Mouse (Mus musculus): Measurements from ENCODE around the gene Prim1. TPM values are rescaled to one million over a fixed set of nuclear protein-coding genes. Genes with fewer than 3 reads are reported as not detected.

The Prim1 gene
- polyA plus RNA-seq, 1 experiment, result 27.8 TPM

- Histone ChIP-seq H3K4me3 (ENCODE audit: insufficient read depth, poor library complexity, severe bottlenecking) (no peak overlapping the region), H3K79me2 (ENCODE audit: control insufficient read depth, insufficient read depth) (peaks cover 6% of the 10 kb centered on the region), H3K79me3 (ENCODE audit: low read depth) (peaks cover 2% of the 10 kb centered on the region), H3K27me3 (ENCODE audit: control insufficient read depth, insufficient read depth, insufficient read length) (no peaks in the 10 kb centered on the region), H3ac (ENCODE audit: control insufficient read depth, insufficient read length, low read depth) (no peak overlapping the region), H3K36me3 (ENCODE audit: control insufficient read depth, insufficient read depth) (peaks cover 36% of the 10 kb centered on the region)
- TF ChIP-seq CTCF (IDR thresholded peaks at IDR 0.05; ENCODE audit: control insufficient read depth, insufficient read depth, insufficient read length) (no peak), CEBPB (IDR thresholded peaks at IDR 0.05; ENCODE audit: low read depth) (no peak), USF1 (IDR thresholded peaks at IDR 0.05; ENCODE audit: low read depth) (no peak), MYOG (IDR thresholded peaks at IDR 0.05; ENCODE audit: control insufficient read depth, extremely low read depth, insufficient read length) (no peak), FOSL1 (IDR thresholded peaks at IDR 0.05; ENCODE audit: insufficient read depth, low read length, poor library complexity, severe bottlenecking) (no peak), MYOD1 (IDR thresholded peaks at IDR 0.05; ENCODE audit: control insufficient read depth, insufficient read length, low read depth) (no peak), MAX (IDR thresholded peaks at IDR 0.05) (no peak)
These were observed 38.0 kb downstream of the Prim1 start for GRCm38 (mm10) chr10:128053001-128053400.

DNA sequence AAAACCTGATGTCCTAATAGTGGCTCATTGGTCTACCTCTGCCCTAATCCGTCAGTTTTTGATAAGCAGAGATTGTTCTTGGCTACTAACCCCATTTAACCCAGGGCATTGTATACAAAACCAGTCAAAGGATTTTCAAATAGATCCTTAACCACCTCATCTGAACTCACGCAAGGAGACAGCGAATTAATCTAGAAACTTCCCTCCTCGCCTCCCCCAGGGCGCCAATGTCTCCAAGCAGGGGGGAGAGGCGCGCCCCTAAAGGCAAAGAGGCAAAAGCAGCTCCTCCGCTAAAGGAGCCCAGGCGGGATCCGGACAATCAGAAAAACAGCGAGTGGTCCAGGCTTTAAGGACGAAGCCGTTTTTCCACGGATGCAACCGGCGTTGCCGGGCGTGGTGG lies 43.2 kb downstream of the Prim1 start:
- H3K36me3 ChIP-seq (ENCODE audit: control insufficient read depth, insufficient read depth), result peaks cover 27% of the 10 kb centered on the region
- TF ChIP-seq CTCF (IDR thresholded peaks at IDR 0.05; ENCODE audit: control insufficient read depth, insufficient read depth, insufficient read length) (no peak), CEBPB (IDR thresholded peaks at IDR 0.05; ENCODE audit: low read depth) (no peak), FOSL1 (IDR thresholded peaks at IDR 0.05; ENCODE audit: insufficient read depth, low read length, poor library complexity, severe bottlenecking) (no peak), USF1 (IDR thresholded peaks at IDR 0.05; ENCODE audit: low read depth) (no peak), MYOD1 (IDR thresholded peaks at IDR 0.05; ENCODE audit: control insufficient read depth, insufficient read length, low read depth) (no peak), MYOG (IDR thresholded peaks at IDR 0.05; ENCODE audit: control insufficient read depth, extremely low read depth, insufficient read length) (no peak)
- H3K79me2 ChIP-seq (ENCODE audit: control insufficient read depth, insufficient read depth), result peaks cover 53% of the 10 kb centered on the region

DNA sequence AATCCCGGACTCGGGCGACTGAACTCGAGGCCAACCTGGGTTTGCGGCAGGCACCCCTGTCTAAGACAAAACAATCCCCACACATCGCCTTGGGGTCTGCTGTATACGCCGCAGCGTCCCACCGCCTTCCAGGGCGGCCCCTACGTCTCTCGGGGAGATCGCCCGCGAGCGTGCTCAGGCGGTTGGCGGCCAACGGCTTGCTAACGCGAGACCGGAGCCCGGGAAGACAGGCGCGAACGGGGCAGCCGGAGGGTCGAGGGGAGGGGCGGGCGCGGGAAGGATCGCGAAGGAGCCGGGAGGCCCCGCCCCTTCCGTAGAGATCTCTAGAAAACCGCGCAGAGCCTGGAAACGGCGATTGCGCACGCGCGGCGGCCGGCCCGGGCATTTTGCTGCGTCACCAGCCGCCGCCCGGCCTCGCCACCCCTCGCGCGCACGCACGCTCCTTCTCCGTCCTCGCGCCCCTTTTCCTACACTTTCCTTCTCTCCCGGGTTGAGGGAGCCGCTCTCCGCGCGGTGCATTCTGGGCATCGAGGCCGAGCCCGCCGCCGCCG lies 43.7 kb downstream of the Prim1 start, which contains the start of gene Ptges3:
Gene Ptges3, plus strand, starts transcription at position 354 of the 551 bp plus-strand sequence.
- Histone ChIP-seq H3K27me3 (ENCODE audit: control insufficient read depth, insufficient read depth, insufficient read length) (no peaks in the 10 kb centered on the region), H3ac (ENCODE audit: control insufficient read depth, insufficient read length, low read depth) (peak within 1 kb of the TSS; percentile 100), H3K36me3 (ENCODE audit: control insufficient read depth, insufficient read depth) (peaks cover 31% of the 10 kb centered on the region), H3K4me3 (ENCODE audit: insufficient read depth, poor library complexity, severe bottlenecking) (peak within 1 kb of the TSS; percentile 96), H3K79me3 (ENCODE audit: low read depth) (peaks cover 45% of the 10 kb centered on the region), H3K79me2 (ENCODE audit: control insufficient read depth, insufficient read depth) (peaks cover 58% of the 10 kb centered on the region)
- TF ChIP-seq CEBPB (IDR thresholded peaks at IDR 0.05; ENCODE audit: low read depth) (no peak), MAX (IDR thresholded peaks at IDR 0.05) (peak; percentile 43)

More for the DNA sequence above, 43.2 kb downstream of the Prim1 start:
- Histone ChIP-seq H3K4me3 (ENCODE audit: insufficient read depth, poor library complexity, severe bottlenecking) (peak overlapping the region; percentile 96), H3K79me3 (ENCODE audit: low read depth) (peaks cover 40% of the 10 kb centered on the region), H3ac (ENCODE audit: control insufficient read depth, insufficient read length, low read depth) (peak overlapping the region; percentile 90), H3K27me3 (ENCODE audit: control insufficient read depth, insufficient read depth, insufficient read length) (no peaks in the 10 kb centered on the region)

- H3K36me3 ChIP-seq (ENCODE audit: control insufficient read depth, insufficient read depth), result peaks cover 38% of the 10 kb centered on the region
- no peaks in the 10 kb centered on the region for H3K27me3 ChIP-seq (ENCODE audit: control insufficient read depth, insufficient read depth, insufficient read length)
- TF ChIP-seq MAX (IDR thresholded peaks at IDR 0.05), result peak; percentile 74
- TF ChIP-seq USF1 (IDR thresholded peaks at IDR 0.05; ENCODE audit: low read depth), result no peak
These were observed 44.4 kb downstream of the Prim1 start for GRCm38 (mm10) chr10:128059207-128059981.

DNA sequence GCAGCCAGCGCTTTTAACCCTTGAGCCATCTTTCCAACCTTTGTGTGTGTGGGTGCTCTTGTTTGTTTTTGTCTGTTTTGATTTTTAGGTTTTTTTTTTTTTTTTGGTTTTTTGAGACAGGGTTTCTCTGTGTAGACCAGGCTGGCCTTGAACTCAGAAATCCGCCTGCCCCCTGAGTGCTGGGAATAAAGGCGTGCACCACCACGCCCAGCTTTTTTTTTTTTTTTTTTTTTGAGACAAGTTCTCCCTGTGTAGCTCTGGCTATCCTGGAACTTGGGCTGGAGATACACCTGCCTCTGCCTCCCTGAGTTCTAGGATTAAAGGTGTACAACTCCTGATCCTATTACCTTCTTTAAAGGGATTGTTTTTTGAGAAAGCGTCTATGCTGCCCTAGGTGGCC lies 46.1 kb downstream of the Prim1 start:
- TF ChIP-seq USF1 (IDR thresholded peaks at IDR 0.05; ENCODE audit: low read depth) (no peak), MYOD1 (IDR thresholded peaks at IDR 0.05; ENCODE audit: control insufficient read depth, insufficient read length, low read depth) (no peak)
- Histone ChIP-seq H3K79me3 (ENCODE audit: low read depth) (peaks cover 68% of the 10 kb centered on the region), H3K27me3 (ENCODE audit: control insufficient read depth, insufficient read depth, insufficient read length) (no peaks in the 10 kb centered on the region), H3K79me2 (ENCODE audit: control insufficient read depth, insufficient read depth) (peaks cover 83% of the 10 kb centered on the region), H3K36me3 (ENCODE audit: control insufficient read depth, insufficient read depth) (peaks cover 55% of the 10 kb centered on the region), H3ac (ENCODE audit: control insufficient read depth, insufficient read length, low read depth) (peak overlapping the region; percentile 74), H3K4me3 (ENCODE audit: insufficient read depth, poor library complexity, severe bottlenecking) (peak overlapping the region; percentile 96)

More at GRCm38 (mm10) chr10:128059207-128059981, 44.4 kb downstream of the Prim1 start:
- Histone ChIP-seq H3K4me3 (ENCODE audit: insufficient read depth, poor library complexity, severe bottlenecking) (peak overlapping the region; percentile 96), H3K79me2 (ENCODE audit: control insufficient read depth, insufficient read depth) (peaks cover 66% of the 10 kb centered on the region), H3ac (ENCODE audit: control insufficient read depth, insufficient read length, low read depth) (peak overlapping the region; percentile 100), H3K79me3 (ENCODE audit: low read depth) (peaks cover 51% of the 10 kb centered on the region)

- TF ChIP-seq FOSL1 (IDR thresholded peaks at IDR 0.05; ENCODE audit: insufficient read depth, low read length, poor library complexity, severe bottlenecking) (no peak), CTCF (IDR thresholded peaks at IDR 0.05; ENCODE audit: control insufficient read depth, insufficient read depth, insufficient read length) (no peak), MYOG (IDR thresholded peaks at IDR 0.05; ENCODE audit: control insufficient read depth, extremely low read depth, insufficient read length) (no peak), MAX (IDR thresholded peaks at IDR 0.05) (no peak), CEBPB (IDR thresholded peaks at IDR 0.05; ENCODE audit: low read depth) (no peak), USF1 (IDR thresholded peaks at IDR 0.05; ENCODE audit: low read depth) (no peak), MYOD1 (IDR thresholded peaks at IDR 0.05; ENCODE audit: control insufficient read depth, insufficient read length, low read depth) (no peak)
These were observed 47.4 kb downstream of the Prim1 start for GRCm38 (mm10) chr10:128062221-128062989.

More at GRCm38 (mm10) chr10:128062221-128062989, 47.4 kb downstream of the Prim1 start:
- peaks cover 81% of the 10 kb centered on the region for H3K79me3 ChIP-seq (ENCODE audit: low read depth)
- H3K79me2 ChIP-seq (ENCODE audit: control insufficient read depth, insufficient read depth), result peaks cover 96% of the 10 kb centered on the region
- H3K36me3 ChIP-seq (ENCODE audit: control insufficient read depth, insufficient read depth), result peaks cover 67% of the 10 kb centered on the region
- no peaks in the 10 kb centered on the region for H3K27me3 ChIP-seq (ENCODE audit: control insufficient read depth, insufficient read depth, insufficient read length)
- no peak overlapping the region for H3ac ChIP-seq (ENCODE audit: control insufficient read depth, insufficient read length, low read depth)
- no peak overlapping the region for H3K4me3 ChIP-seq (ENCODE audit: insufficient read depth, poor library complexity, severe bottlenecking)

Measured in C2C12 (cell line).